Mouse (Mus musculus): ENCODE data around the gene Ascl4. TPM values are rescaled to one million over a fixed set of nuclear protein-coding genes. Genes with fewer than 3 reads are reported as not detected.

Gene Ascl4
- total RNA-seq, 2 experiments from 2014 or later: 0.49 to 1.1 TPM

DNA sequence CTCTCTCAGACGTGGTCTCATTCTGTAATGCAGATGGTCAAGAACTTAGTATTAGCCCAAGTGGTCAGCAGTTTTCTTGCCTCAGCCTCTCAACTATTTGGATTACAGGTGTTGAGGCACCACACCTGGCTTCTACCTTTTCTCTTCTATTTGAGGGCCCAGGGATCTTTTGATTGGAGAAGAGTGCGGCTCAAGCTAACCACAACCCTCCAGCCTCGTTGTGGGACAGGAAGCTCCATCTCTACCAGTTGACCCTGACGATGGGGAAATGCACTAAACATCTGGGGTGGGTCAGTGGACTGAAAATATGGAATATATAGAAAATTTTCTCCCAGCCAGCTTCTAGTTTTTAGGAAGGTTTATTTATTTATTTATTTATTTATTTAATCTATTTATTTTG is 64.9 kb downstream of the Ascl4 start:
- Histone ChIP-seq H3K27ac (no peak overlapping the region), H3K4me3 (no peak overlapping the region)
- TF ChIP-seq CTCF (conservative IDR thresholded peaks at IDR 0.05): no peak
- no peak for DNase-seq (ENCODE audit: low spot score in 2 of 2)

GRCm38 (mm10) chr10:85993836-85994235 is 66.4 kb downstream of the Ascl4 start:
- H3K4me3 ChIP-seq: no peak overlapping the region
- no peak overlapping the region for H3K27ac ChIP-seq
- TF ChIP-seq CTCF (conservative IDR thresholded peaks at IDR 0.05): no peak
- no peak for DNase-seq (ENCODE audit: low spot score in 2 of 2)

GRCm38 (mm10) chr10:85994543-85995104 is 67.1 kb downstream of the Ascl4 start:
- no peak for TF ChIP-seq CTCF (conservative IDR thresholded peaks at IDR 0.05)
- no peak overlapping the region for H3K27ac ChIP-seq
- no peak overlapping the region for H3K4me3 ChIP-seq
- no peak for DNase-seq (ENCODE audit: low spot score in 2 of 2)

Other genes starting within 250 kb of the Ascl4 start
- gene Pwp1, start 98.2 kb upstream of the Ascl4 start, total RNA-seq (2021): 10 to 100 TPM; 18.3 to 20.7 TPM
- 10 to 100 TPM; 26.2 to 28.6 TPM for gene Prdm4, start 10.5 kb upstream of the Ascl4 start, total RNA-seq (2021)
- gene Rtcb, start 30.1 kb downstream of the Ascl4 start, total RNA-seq (2021): 100 to 1,000 TPM; 113 to 115 TPM
- not detected for gene Bpifc, start 84.2 kb downstream of the Ascl4 start, total RNA-seq (2021)
- gene Fbxo7, start 94.3 kb downstream of the Ascl4 start, total RNA-seq (2021): 10 to 100 TPM; 23.5 to 25.3 TPM

All from layer of hippocampus, adult 2 months (tissue).